21 mouse cellular contexts compared by ENCODE assay signal in the genomic region with DNA sequence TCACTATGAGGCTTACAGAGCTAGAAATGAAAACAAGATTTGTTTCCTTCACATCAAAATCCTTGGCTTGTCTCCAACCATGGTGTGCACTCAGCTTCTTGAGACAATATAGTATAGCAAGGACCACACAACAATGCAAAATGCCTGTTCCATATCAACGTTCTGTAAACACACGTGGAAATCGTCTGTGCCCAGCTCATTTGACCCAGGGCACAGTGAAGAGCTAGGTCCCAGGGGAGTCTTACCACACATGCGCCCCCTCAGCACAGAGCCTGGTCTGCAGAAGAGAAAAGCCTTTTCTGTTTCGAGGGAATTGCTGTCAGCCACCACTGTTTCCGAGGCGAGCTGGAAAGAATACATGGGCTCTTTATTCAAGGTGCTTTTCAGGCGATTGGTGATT.
DNase-seq lines count a peak whose midpoint lies in the region; ATAC-seq and TF ChIP-seq lines count a peak whose summit lies in the region.
"Had no signal": no experiment of that assay in that cellular context is flagged by ENCODE, and none has a peak within 500 bp of the region (broad histone marks: within the 10 kb centered on the region; RNA-seq: fewer than 3 reads in every experiment).

No protein-coding gene starts in this region.

- no peaks in the 10 kb centered on the region; the same call in 1 of the 2 replicates for H3K27me3 ChIP-seq in forebrain, postnatal 0 days (ENCODE audit: insufficient read depth, low read length)
- H3K27me3 ChIP-seq in forebrain, embryonic 16.5 days (replicated peaks; ENCODE audit: control insufficient read depth, insufficient read depth, low read length): no peaks in the 10 kb centered on the region
- H3K27me3 ChIP-seq in neural tube, embryonic 12.5 days (replicated peaks): no peaks in the 10 kb centered on the region
- no peaks in the 10 kb centered on the region for H3K27me3 ChIP-seq in hindbrain, embryonic 14.5 days (ENCODE audit: control insufficient read depth, insufficient read depth, low read length)
- no peaks in the 10 kb centered on the region for H3K27me3 ChIP-seq in neural tube, embryonic 13.5 days
- H3K27me3 ChIP-seq: CH12.LX; embryonic facial prominence, embryonic 15.5 days; kidney, embryonic 15.5 days; midbrain, embryonic 12.5 days had no signal

- H3K4me3 ChIP-seq in forebrain, postnatal 0 days (ENCODE audit: low read depth, low read length): no peak overlapping the region
- H3K4me3 ChIP-seq in forebrain, embryonic 16.5 days (replicated peaks; ENCODE audit: low read length): no peak overlapping the region
- no peak overlapping the region for H3K4me3 ChIP-seq in neural tube, embryonic 12.5 days
- H3K4me3 ChIP-seq in hindbrain, embryonic 14.5 days (replicated peaks; ENCODE audit: low read length): no peak overlapping the region
- no peak overlapping the region for H3K4me3 ChIP-seq in neural tube, embryonic 13.5 days
- H3K4me3 ChIP-seq: embryonic facial prominence, embryonic 15.5 days; kidney, embryonic 15.5 days; midbrain, embryonic 12.5 days had no signal

- no peak for TF ChIP-seq CTCF in forebrain, postnatal 0 days (IDR thresholded peaks at IDR 0.05; ENCODE audit: low read depth)

- peak; percentile 11 for DNase-seq in forebrain, postnatal 0 days
- DNase-seq in neural tube, embryonic 10.5 days (ENCODE audit: extremely low spot score, low spot score): no peak
- DNase-seq in hindbrain, embryonic 14.5 days (ENCODE audit: low spot score): no peak
- DNase-seq in Muller cell, postnatal 12 days (ENCODE audit: inconsistent ontology term): no peak
- DNase-seq in frontal cortex, postnatal 25 days (ENCODE audit: low spot score in 2 of 2): no peak
- DNase-seq: adrenal gland, adult 2 months; B cell, adult 2 months; cerebellum, adult 11-12 months; kidney, postnatal 36 days; layer of hippocampus, postnatal 36 days; right cerebral cortex, adult 18-20 months had no signal

- no peaks in the 10 kb centered on the region for H3K36me3 ChIP-seq in forebrain, postnatal 0 days (ENCODE audit: insufficient read depth)
- no peaks in the 10 kb centered on the region for H3K36me3 ChIP-seq in forebrain, embryonic 16.5 days (ENCODE audit: control insufficient read depth, insufficient read depth)
- no peaks in the 10 kb centered on the region for H3K36me3 ChIP-seq in neural tube, embryonic 12.5 days
- no peaks in the 10 kb centered on the region for H3K36me3 ChIP-seq in hindbrain, embryonic 14.5 days (replicated peaks; ENCODE audit: control insufficient read depth, insufficient read depth)
- H3K36me3 ChIP-seq in neural tube, embryonic 13.5 days: no peaks in the 10 kb centered on the region
- H3K36me3 ChIP-seq: embryonic facial prominence, embryonic 15.5 days; G1E; kidney, embryonic 15.5 days; midbrain, embryonic 12.5 days had no signal

- ATAC-seq in forebrain, postnatal 0 days: no peak
- ATAC-seq in forebrain, embryonic 16.5 days: no peak
- peak; percentile 37; the same call in 1 of the 2 replicates for ATAC-seq in neural tube, embryonic 12.5 days (ENCODE audit: low FRiP score, low read depth)
- ATAC-seq in hindbrain, embryonic 14.5 days (ENCODE audit: low FRiP score): no peak
- no peak for ATAC-seq in neural tube, embryonic 13.5 days (ENCODE audit: low read depth)
- ATAC-seq: intestine, postnatal 0 days had no signal

- no peak overlapping the region for H3K9ac ChIP-seq in forebrain, postnatal 0 days
- no peak overlapping the region for H3K9ac ChIP-seq in forebrain, embryonic 16.5 days (replicated peaks; ENCODE audit: low read depth, low read length)
- H3K9ac ChIP-seq in neural tube, embryonic 12.5 days: no peak overlapping the region
- H3K9ac ChIP-seq in hindbrain, embryonic 14.5 days: 0 out of 2 replicates have a peak overlapping the region, but pooled peaks have one; percentile 24
- 0 out of 2 replicates have a peak overlapping the region, but pooled peaks have one; percentile 22 for H3K9ac ChIP-seq in neural tube, embryonic 13.5 days
- H3K9ac ChIP-seq: embryonic facial prominence, embryonic 15.5 days; kidney, embryonic 15.5 days; midbrain, embryonic 12.5 days had no signal

- no peak overlapping the region for H3K27ac ChIP-seq in forebrain, postnatal 0 days (ENCODE audit: low read depth, low read length)
- H3K27ac ChIP-seq in forebrain, embryonic 16.5 days (ENCODE audit: low read length): no peak overlapping the region
- H3K27ac ChIP-seq in neural tube, embryonic 12.5 days: no peak overlapping the region
- H3K27ac ChIP-seq in hindbrain, embryonic 14.5 days: 0 out of 2 replicates have a peak overlapping the region, but pooled peaks have one; percentile 9
- H3K27ac ChIP-seq in neural tube, embryonic 13.5 days (replicated peaks): 0 out of 2 replicates have a peak overlapping the region, but pooled peaks have one; percentile 33
- H3K27ac ChIP-seq: embryonic facial prominence, embryonic 15.5 days; kidney, embryonic 15.5 days; midbrain, embryonic 12.5 days had no signal

- 17% methylated on average over 8 of the region's 8 CpGs for WGBS in forebrain, postnatal 0 days
- 16% methylated on average over 8 of the region's 8 CpGs for WGBS in forebrain, embryonic 16.5 days
- WGBS in neural tube, embryonic 12.5 days: 53% methylated on average over 8 of the region's 8 CpGs
- WGBS in hindbrain, embryonic 14.5 days: 31% methylated on average over 8 of the region's 8 CpGs
- WGBS in neural tube, embryonic 13.5 days: 30% methylated on average over 8 of the region's 8 CpGs

- H3K4me2 ChIP-seq in forebrain, postnatal 0 days (ENCODE audit: low read depth): no peak overlapping the region
- no peak overlapping the region for H3K4me2 ChIP-seq in forebrain, embryonic 16.5 days (ENCODE audit: low read length)
- H3K4me2 ChIP-seq in neural tube, embryonic 12.5 days (replicated peaks): no peak overlapping the region
- peak overlapping the region; percentile 21; the same call in 1 of the 2 replicates for H3K4me2 ChIP-seq in hindbrain, embryonic 14.5 days (replicated peaks)
- peak overlapping the region; percentile 18; the same call in 1 of the 2 replicates for H3K4me2 ChIP-seq in neural tube, embryonic 13.5 days
- H3K4me2 ChIP-seq: embryonic facial prominence, embryonic 15.5 days; heart, embryonic 11.5 days; kidney, embryonic 15.5 days; midbrain, embryonic 12.5 days had no signal

- no peaks in the 10 kb centered on the region for H3K4me1 ChIP-seq in forebrain, postnatal 0 days (ENCODE audit: insufficient read depth)
- H3K4me1 ChIP-seq in forebrain, embryonic 16.5 days (replicated peaks; ENCODE audit: control insufficient read depth, insufficient read depth, low read length): no peaks in the 10 kb centered on the region
- no peaks in the 10 kb centered on the region for H3K4me1 ChIP-seq in neural tube, embryonic 12.5 days
- 0 out of 2 replicates have a peak, but pooled peaks cover 4% of the 10 kb centered on the region for H3K4me1 ChIP-seq in hindbrain, embryonic 14.5 days (replicated peaks; ENCODE audit: control insufficient read depth, insufficient read depth, low read length)
- H3K4me1 ChIP-seq in neural tube, embryonic 13.5 days (replicated peaks): peaks cover 6% of the 10 kb centered on the region
- H3K4me1 ChIP-seq: embryonic facial prominence, embryonic 15.5 days; kidney, embryonic 15.5 days had no signal

- no peaks in the 10 kb centered on the region for H3K9me3 ChIP-seq in forebrain, postnatal 0 days (ENCODE audit: low read length)
- H3K9me3 ChIP-seq in forebrain, embryonic 16.5 days (ENCODE audit: control insufficient read depth, low read length): no peaks in the 10 kb centered on the region
- no peaks in the 10 kb centered on the region for H3K9me3 ChIP-seq in neural tube, embryonic 12.5 days
- no peaks in the 10 kb centered on the region for H3K9me3 ChIP-seq in hindbrain, embryonic 14.5 days (ENCODE audit: control insufficient read depth, low read length)
- H3K9me3 ChIP-seq in neural tube, embryonic 13.5 days: no peaks in the 10 kb centered on the region
- H3K9me3 ChIP-seq: embryonic facial prominence, embryonic 15.5 days; kidney, embryonic 15.5 days; midbrain, embryonic 12.5 days had no signal

Comparison
In these comparisons a context has a peak if more than half of its experiments do, and no peak if none do; other contexts are left out.
1. H3K27ac ChIP-seq: peak in hindbrain, embryonic 14.5 days (single experiment) and neural tube, embryonic 13.5 days (single experiment); none in forebrain, postnatal 0 days (single experiment), forebrain, embryonic 16.5 days (single experiment) and neural tube, embryonic 12.5 days (single experiment).
2. H3K4me2 ChIP-seq: peak in hindbrain, embryonic 14.5 days (single experiment) and neural tube, embryonic 13.5 days (single experiment); none in forebrain, postnatal 0 days (single experiment), forebrain, embryonic 16.5 days (single experiment) and neural tube, embryonic 12.5 days (single experiment).
3. H3K9ac ChIP-seq: peak in hindbrain, embryonic 14.5 days (single experiment) and neural tube, embryonic 13.5 days (single experiment); none in forebrain, postnatal 0 days (single experiment), forebrain, embryonic 16.5 days (single experiment) and neural tube, embryonic 12.5 days (single experiment).